Comparison of ENCODE assay signal across 25 mouse cellular contexts in genomic region chr3:124749314-124749713, GRCm38 (mm10).
A peak's percentile ranks its signal among the peaks of the same experiment; 100 is the strongest.
DNase-seq lines count a peak whose midpoint lies in the region; ATAC-seq and TF ChIP-seq lines count a peak whose summit lies in the region.
"Had no signal": no experiment of that assay in that cellular context is flagged by ENCODE, and none has a peak within 500 bp of the region (broad histone marks: within the 10 kb centered on the region; RNA-seq: fewer than 3 reads in every experiment).

No protein-coding gene starts in this region.

- WGBS in forebrain, embryonic 13.5 days = 78% methylated on average over 2 of the region's 2 CpGs
- WGBS in forebrain, postnatal 0 days = 58% methylated on average over 2 of the region's 2 CpGs
- WGBS in forebrain, embryonic 15.5 days = 69% methylated on average over 2 of the region's 2 CpGs
- WGBS in forebrain, embryonic 11.5 days = 89% methylated on average over 2 of the region's 2 CpGs
- WGBS in hindbrain, postnatal 0 days = 69% methylated on average over 2 of the region's 2 CpGs

- H3K27me3 ChIP-seq in forebrain, embryonic 13.5 days = no peaks in the 10 kb centered on the region
- no peaks in the 10 kb centered on the region for H3K27me3 ChIP-seq in forebrain, postnatal 0 days (ENCODE audit: insufficient read depth, low read length)
- no peaks in the 10 kb centered on the region for H3K27me3 ChIP-seq in forebrain, embryonic 15.5 days
- no peaks in the 10 kb centered on the region for H3K27me3 ChIP-seq in forebrain, embryonic 11.5 days (ENCODE audit: control insufficient read depth, insufficient read depth, low read length)
- no peaks in the 10 kb centered on the region for H3K27me3 ChIP-seq in hindbrain, postnatal 0 days (ENCODE audit: insufficient read depth, low read length)
- H3K27me3 ChIP-seq: CH12.LX; embryonic facial prominence, embryonic 13.5 days; embryonic facial prominence, embryonic 15.5 days; Patski had no signal

- no peaks in the 10 kb centered on the region for H3K4me1 ChIP-seq in forebrain, embryonic 13.5 days
- no peaks in the 10 kb centered on the region for H3K4me1 ChIP-seq in forebrain, postnatal 0 days (ENCODE audit: insufficient read depth)
- no peaks in the 10 kb centered on the region for H3K4me1 ChIP-seq in forebrain, embryonic 15.5 days
- no peaks in the 10 kb centered on the region for H3K4me1 ChIP-seq in forebrain, embryonic 11.5 days (replicated peaks; ENCODE audit: control insufficient read depth, insufficient read depth, low read length)
- H3K4me1 ChIP-seq in hindbrain, postnatal 0 days (ENCODE audit: insufficient read depth, low read length) = no peaks in the 10 kb centered on the region
- H3K4me1 ChIP-seq: embryonic facial prominence, embryonic 13.5 days; embryonic facial prominence, embryonic 15.5 days had no signal

- no peak for DNase-seq in forebrain, postnatal 0 days
- DNase-seq in forebrain, embryonic 11.5 days (ENCODE audit: low spot score) = no peak
- DNase-seq in layer of hippocampus, adult 2 months (ENCODE audit: low spot score in 2 of 2) = peak in 1 of 2 experiments; percentile 12
- no peak for DNase-seq in layer of hippocampus, adult 8-10 months (ENCODE audit: low spot score in 2 of 2)
- DNase-seq in hindbrain, postnatal 0 days (ENCODE audit: low spot score) = no peak
- DNase-seq: adrenal gland, adult 8-10 months; adrenal gland, postnatal 14 days; adrenal gland, postnatal 36 days; B cell, adult 2 months; cerebellum, adult 18-20 months; cerebellum, adult 8-10 months; cerebellum, adult 9-11 months; cerebellum, postnatal 14 days; cerebellum, postnatal 36 days; embryo, embryonic 11 days had no signal

- peak; percentile 55; the same call in 1 of the 2 replicates for ATAC-seq in forebrain, embryonic 13.5 days
- no peak; the same call in 1 of the 2 replicates for ATAC-seq in forebrain, postnatal 0 days
- peak; percentile 58 for ATAC-seq in forebrain, embryonic 15.5 days (replicated peaks)
- ATAC-seq in forebrain, embryonic 11.5 days (replicated peaks; ENCODE audit: low FRiP score) = no peak
- no peak for ATAC-seq in hindbrain, postnatal 0 days
- ATAC-seq: activated CD4-positive, CD25-positive, alpha-beta regulatory T cell, adult 4 months; CD4-positive, CD25-positive, alpha-beta regulatory T cell, adult 4 months; Patski had no signal

- no peak overlapping the region for H3K4me3 ChIP-seq in forebrain, embryonic 13.5 days
- no peak overlapping the region for H3K4me3 ChIP-seq in forebrain, postnatal 0 days (ENCODE audit: low read depth, low read length)
- no peak overlapping the region for H3K4me3 ChIP-seq in forebrain, embryonic 15.5 days
- no peak overlapping the region for H3K4me3 ChIP-seq in forebrain, embryonic 11.5 days (ENCODE audit: low read depth, low read length)
- no peak overlapping the region for H3K4me3 ChIP-seq in layer of hippocampus, adult 2 months
- no peak overlapping the region for H3K4me3 ChIP-seq in hindbrain, postnatal 0 days (ENCODE audit: low read length)
- H3K4me3 ChIP-seq: embryonic facial prominence, embryonic 13.5 days; embryonic facial prominence, embryonic 15.5 days; erythroblast, embryonic 14.5 days had no signal

- H3K36me3 ChIP-seq in forebrain, embryonic 13.5 days (ENCODE audit: poor library complexity, severe bottlenecking) = no peaks in the 10 kb centered on the region
- no peaks in the 10 kb centered on the region for H3K36me3 ChIP-seq in forebrain, postnatal 0 days (ENCODE audit: insufficient read depth)
- no peaks in the 10 kb centered on the region for H3K36me3 ChIP-seq in forebrain, embryonic 15.5 days
- no peaks in the 10 kb centered on the region for H3K36me3 ChIP-seq in forebrain, embryonic 11.5 days (ENCODE audit: control insufficient read depth, insufficient read depth, low read length)
- no peaks in the 10 kb centered on the region for H3K36me3 ChIP-seq in hindbrain, postnatal 0 days (ENCODE audit: insufficient read depth, low read length)
- H3K36me3 ChIP-seq: embryonic facial prominence, embryonic 13.5 days; embryonic facial prominence, embryonic 15.5 days; G1E had no signal

- TF ChIP-seq CTCF in forebrain, postnatal 0 days (IDR thresholded peaks at IDR 0.05; ENCODE audit: low read depth) = no peak
- no peak for TF ChIP-seq CTCF in layer of hippocampus, adult 2 months (conservative IDR thresholded peaks at IDR 0.05)
- no peak for TF ChIP-seq CTCF in hindbrain, postnatal 0 days (IDR thresholded peaks at IDR 0.05; ENCODE audit: low read depth)

- H3K4me2 ChIP-seq in forebrain, embryonic 13.5 days = no peak overlapping the region
- H3K4me2 ChIP-seq in forebrain, postnatal 0 days (ENCODE audit: low read depth) = no peak overlapping the region
- H3K4me2 ChIP-seq in forebrain, embryonic 15.5 days (replicated peaks) = no peak overlapping the region
- no peak overlapping the region for H3K4me2 ChIP-seq in forebrain, embryonic 11.5 days (ENCODE audit: low read depth, low read length, severe bottlenecking)
- H3K4me2 ChIP-seq in hindbrain, postnatal 0 days (ENCODE audit: low read depth, low read length) = no peak overlapping the region
- H3K4me2 ChIP-seq: embryonic facial prominence, embryonic 13.5 days; embryonic facial prominence, embryonic 15.5 days had no signal

- no peak overlapping the region for H3K9ac ChIP-seq in forebrain, embryonic 13.5 days
- H3K9ac ChIP-seq in forebrain, postnatal 0 days = no peak overlapping the region
- H3K9ac ChIP-seq in forebrain, embryonic 15.5 days (replicated peaks) = no peak overlapping the region
- no peak overlapping the region for H3K9ac ChIP-seq in forebrain, embryonic 11.5 days (ENCODE audit: low read length)
- no peak overlapping the region for H3K9ac ChIP-seq in hindbrain, postnatal 0 days (replicated peaks; ENCODE audit: low read length)
- H3K9ac ChIP-seq: embryonic facial prominence, embryonic 13.5 days; embryonic facial prominence, embryonic 15.5 days had no signal

- no peaks in the 10 kb centered on the region for H3K9me3 ChIP-seq in forebrain, embryonic 13.5 days (replicated peaks)
- H3K9me3 ChIP-seq in forebrain, postnatal 0 days (ENCODE audit: low read length) = no peaks in the 10 kb centered on the region
- no peaks in the 10 kb centered on the region for H3K9me3 ChIP-seq in forebrain, embryonic 15.5 days
- no peaks in the 10 kb centered on the region for H3K9me3 ChIP-seq in forebrain, embryonic 11.5 days (ENCODE audit: control insufficient read depth, low read length)
- H3K9me3 ChIP-seq in hindbrain, postnatal 0 days (ENCODE audit: low read length) = no peaks in the 10 kb centered on the region
- H3K9me3 ChIP-seq: embryonic facial prominence, embryonic 13.5 days; embryonic facial prominence, embryonic 15.5 days; G1E had no signal

- H3K27ac ChIP-seq in forebrain, embryonic 13.5 days = no peak overlapping the region
- H3K27ac ChIP-seq in forebrain, postnatal 0 days (ENCODE audit: low read depth, low read length) = no peak overlapping the region
- no peak overlapping the region for H3K27ac ChIP-seq in forebrain, embryonic 15.5 days (replicated peaks)
- no peak overlapping the region for H3K27ac ChIP-seq in forebrain, embryonic 11.5 days (ENCODE audit: low read depth, low read length)
- peak overlapping the region; percentile 72; the same call in 1 of the 2 replicates for H3K27ac ChIP-seq in layer of hippocampus, adult 2 months
- no peak overlapping the region for H3K27ac ChIP-seq in hindbrain, postnatal 0 days
- H3K27ac ChIP-seq: embryonic facial prominence, embryonic 13.5 days; embryonic facial prominence, embryonic 15.5 days had no signal

Comparison
In these comparisons a context has a peak if more than half of its experiments do, and no peak if none do; other contexts are left out.
1. ATAC-seq: peak in forebrain, embryonic 13.5 days (single experiment) and forebrain, embryonic 15.5 days (single experiment); none in forebrain, postnatal 0 days (single experiment), forebrain, embryonic 11.5 days (single experiment) and hindbrain, postnatal 0 days (single experiment).